Mouse (Mus musculus) spleen, adult 18-20 months (tissue): ENCODE measurements around the gene Cfd.

Experiments used
- DNase-seq, 2 experiments: peaks; one replicate each; pipeline ENCODE4 v3.0.0; 2022; ENCODE audit warnings: mixed read lengths in 2 of 2

Gene Cfd

DNA sequence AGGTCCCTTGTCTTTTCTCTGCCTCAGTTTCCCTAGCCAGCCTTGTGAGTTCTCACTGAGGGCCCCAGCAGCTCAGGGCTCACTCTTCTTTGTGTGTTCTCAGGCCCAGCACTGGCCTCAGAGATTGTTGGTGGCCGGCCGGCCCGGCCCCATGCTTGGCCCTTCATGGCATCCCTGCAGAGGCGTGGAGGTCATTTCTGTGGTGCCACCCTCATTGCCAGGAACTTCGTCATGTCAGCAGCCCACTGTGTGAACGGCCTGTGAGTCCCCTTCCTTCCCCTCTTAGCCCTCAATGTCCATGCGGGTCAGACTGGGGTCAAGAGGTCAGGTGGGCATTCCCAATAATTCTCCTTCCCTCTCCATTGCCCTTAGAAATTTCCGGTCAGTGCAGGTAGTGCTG lies 4.0 kb upstream of the Cfd start:
- no peak for DNase-seq

DNA sequence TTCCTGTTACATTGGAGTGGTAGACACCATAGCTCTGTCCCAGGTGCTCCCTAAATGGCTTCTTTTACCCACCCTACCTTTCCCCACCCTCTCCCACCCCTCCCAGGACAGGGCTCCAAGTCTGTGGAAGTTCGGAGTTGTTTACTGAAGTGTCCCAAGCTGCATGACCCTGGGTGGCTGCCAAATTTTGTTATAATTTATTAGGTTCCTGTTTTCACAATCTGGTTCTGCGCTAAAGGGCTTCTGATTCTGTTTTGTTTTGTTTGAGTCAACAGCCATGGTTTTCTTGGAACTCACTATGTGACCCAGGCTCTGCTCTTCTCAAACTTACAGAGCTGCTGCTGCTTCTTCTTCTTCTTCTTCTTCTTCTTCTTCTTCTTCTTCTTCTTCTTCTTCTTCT lies 1.3 kb upstream of the Cfd start:
- no peak for DNase-seq

DNA sequence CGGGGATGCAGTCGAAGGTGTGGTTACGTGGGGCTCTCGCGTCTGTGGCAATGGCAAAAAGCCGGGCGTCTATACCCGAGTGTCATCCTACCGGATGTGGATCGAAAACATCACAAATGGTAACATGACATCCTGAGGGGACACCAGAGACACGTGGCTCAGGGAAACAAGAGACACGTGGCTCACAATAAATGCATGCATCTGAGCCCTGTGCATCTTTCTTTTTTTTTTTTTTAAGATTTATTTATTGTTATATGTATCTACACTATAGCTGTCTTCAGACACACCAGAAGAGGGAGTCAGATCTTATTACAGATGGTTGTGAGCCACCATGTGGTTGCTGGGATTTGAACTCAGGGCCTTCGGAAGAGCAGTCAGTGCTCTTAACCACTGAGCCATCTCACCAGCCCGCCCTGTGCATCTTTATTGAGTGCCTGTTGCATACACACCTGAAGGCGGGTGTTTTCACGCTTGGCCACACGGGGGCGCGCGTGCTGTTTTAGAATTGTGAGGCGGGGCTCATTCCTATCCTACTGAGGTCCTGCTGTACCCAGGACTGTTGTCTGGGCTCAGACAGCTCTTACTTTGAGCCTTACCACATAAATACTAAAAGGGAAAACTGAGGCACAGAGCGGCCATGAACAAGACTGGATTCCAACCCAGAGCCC lies 1.9 kb downstream of the Cfd start:
- DNase-seq = peak; percentile 64 to 79

DNA sequence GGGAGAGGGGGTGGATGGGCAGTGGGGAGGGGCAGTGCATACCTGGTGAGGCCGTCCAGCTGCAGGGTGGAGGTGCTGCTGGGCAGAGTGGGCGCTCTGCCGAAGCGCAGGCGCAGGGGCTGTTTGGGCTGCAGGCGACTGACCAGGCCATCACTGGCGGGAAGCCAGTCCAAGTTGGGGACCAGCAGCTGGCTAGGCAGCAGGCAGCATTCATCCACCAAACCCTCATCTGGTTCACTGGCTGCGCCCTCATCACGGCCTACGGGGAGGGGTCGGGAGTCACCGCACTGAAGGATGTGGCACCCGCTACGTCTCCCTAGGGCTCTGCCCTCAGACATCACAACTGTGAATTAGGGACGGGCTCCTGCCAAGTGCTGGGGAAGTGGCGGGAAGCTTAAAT lies 5.7 kb downstream of the Cfd start:
- no peak for DNase-seq

DNA sequence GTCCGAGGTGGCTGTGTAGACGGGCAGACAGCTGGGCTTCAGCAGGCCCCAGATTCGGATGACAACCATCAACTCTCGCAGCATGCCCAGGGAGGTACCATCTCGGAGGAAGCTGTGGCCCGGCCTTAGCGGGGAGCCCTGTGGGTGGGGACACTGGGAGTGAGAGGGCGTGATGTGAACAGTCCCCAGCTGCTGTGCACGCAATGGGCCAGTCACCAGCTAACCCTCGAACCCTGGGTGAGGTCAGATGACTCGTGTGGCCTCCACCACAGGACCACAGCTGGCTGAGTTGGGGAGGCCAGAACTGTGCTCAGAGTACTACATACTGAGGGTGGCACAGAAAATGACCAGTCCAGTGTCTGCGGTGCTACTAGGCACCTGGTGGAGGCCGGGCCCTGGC lies 6.2 kb downstream of the Cfd start:
- DNase-seq = no peak

DNA sequence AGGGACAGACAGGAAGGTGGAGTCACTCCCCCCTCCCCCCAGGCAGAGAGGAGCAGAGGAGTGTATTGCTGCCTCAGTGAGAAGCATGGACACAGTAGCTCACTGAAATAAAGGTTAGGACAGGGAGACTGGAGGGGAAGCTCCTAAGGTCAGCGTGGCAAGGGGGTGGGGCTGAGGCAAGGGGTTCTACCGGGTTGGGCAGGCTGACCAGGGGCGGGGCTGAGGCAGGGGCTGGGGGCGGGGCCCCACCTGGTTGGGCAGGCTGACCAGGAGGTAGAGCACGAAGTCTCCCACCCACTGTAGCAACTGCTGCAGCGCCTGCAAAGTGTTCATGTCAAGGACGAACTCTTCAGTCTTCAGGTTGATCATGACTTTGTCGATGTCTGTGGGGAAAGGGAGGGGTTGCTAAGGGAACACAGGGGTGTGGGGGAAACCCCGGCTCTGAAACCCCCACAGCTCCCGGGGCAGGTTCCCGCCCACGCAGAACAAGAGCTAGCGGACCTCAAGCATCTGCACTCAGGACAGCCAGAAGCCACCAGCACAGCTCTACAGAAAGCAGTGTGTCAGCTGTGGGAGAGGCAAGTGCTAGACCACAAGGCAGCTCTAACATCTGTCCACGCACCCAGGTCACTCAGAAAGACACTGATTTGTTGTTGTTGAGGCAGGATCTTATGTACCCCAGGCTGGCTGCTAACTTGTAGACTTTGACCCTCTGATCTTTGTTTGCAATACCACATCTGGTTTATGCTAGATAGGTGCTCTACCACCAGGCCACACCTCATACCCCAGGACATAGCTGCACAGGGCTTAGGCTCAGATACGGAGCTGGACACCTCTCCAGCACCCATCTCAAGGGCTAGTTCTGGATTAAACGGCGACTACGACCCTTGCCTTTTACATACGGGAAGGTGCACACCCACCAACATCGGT lies 6.9 kb downstream of the Cfd start:
- DNase-seq = no peak

DNA sequence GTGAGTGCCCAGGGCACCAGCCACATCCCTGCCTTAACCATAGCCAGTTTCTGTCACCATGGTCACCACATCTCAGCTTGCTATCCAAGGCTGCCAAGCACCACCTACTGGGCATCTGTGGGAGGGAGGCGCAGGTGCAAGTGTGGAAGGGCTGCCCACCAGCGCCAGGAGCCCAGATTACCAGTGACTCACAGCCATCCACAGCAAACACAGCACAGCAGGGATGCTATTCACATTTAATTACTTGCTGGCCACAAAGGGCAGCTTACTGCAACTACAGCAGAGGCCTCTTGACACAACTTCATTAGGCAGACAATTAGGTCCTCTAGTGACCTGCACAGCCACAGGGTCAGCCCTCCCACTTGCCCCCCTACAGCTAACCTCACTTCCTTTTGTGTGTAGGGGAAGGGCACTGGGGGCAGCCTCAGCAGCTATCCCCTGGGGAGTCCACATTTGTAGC lies 10.3 kb downstream of the Cfd start:
- no peak for DNase-seq

DNA sequence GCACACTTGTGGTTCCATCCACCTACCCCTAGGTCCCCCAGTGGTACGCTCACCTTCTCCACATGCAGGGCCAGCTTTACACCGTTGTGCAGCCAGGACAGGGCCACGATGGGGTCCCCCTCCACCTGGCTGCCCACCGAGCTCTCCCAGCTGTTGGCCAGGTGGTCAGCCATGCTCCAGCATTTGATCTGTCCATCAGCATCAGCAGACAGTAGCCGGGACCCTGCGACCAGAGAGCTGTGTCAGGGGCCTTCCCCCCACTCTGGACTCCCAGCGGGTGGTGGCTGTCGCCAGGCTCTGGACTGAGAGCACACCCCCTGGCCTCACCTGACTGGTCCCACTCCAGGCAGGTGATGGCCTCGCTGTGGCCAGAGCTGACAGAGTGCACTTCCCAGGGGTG lies 16.1 kb downstream of the Cfd start:
- no peak for DNase-seq

DNA sequence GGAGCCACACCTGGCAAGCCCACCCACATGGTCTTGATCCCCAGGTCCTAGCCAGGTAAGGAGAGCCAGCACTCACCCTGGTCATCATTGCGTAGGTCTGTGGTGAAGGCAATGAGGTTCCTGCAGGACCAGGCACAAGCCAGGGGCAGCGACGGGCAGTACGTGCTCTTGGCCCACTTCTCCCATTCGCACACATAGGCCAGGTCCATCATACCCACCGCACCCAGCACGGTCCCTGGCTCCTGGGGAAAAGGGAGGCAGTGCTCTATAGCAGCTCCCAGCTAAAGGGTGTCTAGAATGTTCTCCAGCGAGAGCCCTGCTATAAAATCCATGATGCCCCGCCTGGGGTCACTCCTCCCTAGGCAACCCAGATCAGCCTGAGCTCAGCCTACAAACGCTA lies 16.8 kb downstream of the Cfd start:
- no peak for DNase-seq

DNA sequence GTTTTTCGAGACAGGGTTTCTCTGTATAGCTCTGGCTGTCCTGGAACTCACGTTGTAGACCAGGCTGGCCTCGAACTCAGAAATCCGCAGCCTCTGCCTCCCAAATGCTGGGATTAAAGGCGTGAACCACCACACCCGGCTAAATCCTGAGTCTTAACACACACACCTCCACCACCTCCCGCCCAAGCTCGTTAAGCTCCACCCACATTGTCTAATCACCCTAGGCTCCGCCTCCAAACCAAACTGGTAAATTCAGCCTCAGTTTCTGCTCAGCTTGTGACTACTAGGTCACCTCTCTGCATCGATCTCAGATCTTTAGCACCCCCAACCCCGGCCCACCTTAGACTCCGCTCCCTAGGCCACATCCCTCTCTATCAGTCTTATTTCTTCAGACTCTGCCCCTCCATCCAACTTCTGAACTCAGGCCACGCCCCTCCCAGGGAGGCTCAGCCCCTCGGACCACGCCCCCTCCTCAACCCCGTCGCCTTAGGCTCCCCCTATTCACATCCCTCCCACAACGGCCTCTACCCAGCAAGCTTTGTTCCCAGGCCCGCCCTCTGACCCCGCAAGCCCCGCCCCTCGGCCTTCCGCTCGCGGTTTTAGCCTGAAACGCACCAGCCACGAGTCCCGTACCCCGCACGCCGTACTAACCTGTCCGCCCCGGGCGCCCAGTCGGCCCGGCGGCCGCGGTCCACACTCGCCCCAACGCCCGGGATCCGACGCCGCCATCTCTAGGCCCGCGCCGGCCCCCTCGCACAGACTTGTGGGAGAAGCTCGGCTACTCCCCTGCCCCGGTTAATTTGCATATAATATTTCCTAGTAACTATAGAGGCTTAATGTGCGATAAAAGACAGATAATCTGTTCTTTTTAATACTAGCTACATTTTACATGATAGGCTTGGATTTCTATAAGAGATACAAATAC lies 17.8 kb downstream of the Cfd start, which contains the start of gene Med16:
Gene Med16, minus strand, starts transcription at position 757 of the 925 bp plus-strand sequence.
- peak; percentile 96 to 97 for DNase-seq

DNA sequence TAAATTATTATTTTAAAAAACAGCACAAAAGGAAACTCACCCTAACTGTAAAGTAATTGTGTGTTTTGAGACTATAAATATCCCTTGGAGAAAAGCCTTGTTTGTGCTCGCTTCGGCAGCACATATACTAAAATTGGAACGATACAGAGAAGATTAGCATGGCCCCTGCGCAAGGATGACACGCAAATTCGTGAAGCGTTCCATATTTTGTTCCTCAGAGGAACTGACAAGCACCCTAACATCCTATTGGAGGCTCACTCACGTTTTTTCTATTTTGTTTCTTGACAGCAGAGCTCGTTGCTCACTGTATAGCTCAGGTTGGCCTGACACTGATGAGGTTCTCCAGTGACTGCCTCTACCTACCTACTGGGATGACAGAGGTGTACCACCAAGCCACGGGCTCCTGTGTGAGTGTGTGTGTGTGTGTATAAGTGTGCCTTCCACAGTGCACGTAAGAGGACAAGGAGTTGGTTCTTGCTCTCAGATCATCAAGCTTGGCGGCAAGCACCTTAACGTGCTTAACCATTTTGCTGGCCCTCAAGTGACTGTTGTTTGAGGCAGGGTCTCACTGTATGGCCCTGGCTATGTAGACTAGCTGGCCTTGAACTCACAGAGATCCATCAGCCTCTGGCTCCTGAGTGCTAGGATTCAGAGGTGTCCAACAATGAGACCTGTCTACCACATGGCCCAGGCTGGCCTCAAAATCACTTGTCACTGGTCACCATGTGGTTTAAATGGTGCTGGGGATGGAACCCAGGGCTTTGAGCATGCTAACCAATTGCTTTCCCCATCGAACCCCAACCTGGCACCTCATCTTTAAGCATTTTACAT lies 18.7 kb downstream of the Cfd start:
- no peak for DNase-seq

DNA sequence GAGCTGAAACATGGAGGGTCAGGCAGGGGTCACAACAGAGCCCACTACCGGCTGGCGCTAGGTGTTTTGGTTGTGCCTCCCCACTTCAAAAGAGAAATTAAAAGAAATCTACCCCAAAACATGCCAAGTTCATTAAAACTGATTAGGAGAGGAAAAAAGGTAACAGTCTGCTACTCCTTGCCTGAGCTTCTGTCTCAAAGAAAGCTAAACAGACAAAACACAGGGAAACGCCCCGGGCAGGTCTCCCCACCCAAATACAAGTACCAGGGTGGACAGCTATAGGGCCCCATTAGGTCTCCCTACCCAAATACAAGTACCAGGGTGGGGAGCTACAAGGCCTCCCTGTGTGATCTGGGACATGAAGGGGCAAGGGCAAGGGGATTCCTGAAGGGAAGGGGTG lies 19.9 kb downstream of the Cfd start, which contains the start of gene Gm26602:
Gene Gm26602, plus strand, starts transcription at position 301 of the 400 bp plus-strand sequence.
- DNase-seq = no peak

DNA sequence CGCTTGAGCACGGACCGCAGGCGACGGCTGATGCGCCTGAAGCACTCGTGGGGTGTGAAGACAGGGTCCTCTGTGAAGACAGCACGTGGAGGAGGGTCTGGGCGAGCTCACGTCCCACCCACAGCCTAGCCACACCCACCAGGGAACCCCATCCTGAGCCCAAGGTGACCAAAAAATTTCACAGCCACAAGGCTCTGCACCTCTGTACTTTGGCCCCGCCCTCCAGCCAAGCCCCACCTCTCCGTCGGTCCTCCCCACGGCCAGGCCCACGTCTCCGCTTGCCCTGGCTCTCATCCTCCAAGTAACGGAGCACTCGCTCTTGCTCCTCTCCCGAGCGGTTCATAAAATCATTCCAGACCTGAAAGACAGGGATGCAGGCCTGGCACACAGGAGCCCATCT lies 21.8 kb downstream of the Cfd start:
- no peak for DNase-seq

DNA sequence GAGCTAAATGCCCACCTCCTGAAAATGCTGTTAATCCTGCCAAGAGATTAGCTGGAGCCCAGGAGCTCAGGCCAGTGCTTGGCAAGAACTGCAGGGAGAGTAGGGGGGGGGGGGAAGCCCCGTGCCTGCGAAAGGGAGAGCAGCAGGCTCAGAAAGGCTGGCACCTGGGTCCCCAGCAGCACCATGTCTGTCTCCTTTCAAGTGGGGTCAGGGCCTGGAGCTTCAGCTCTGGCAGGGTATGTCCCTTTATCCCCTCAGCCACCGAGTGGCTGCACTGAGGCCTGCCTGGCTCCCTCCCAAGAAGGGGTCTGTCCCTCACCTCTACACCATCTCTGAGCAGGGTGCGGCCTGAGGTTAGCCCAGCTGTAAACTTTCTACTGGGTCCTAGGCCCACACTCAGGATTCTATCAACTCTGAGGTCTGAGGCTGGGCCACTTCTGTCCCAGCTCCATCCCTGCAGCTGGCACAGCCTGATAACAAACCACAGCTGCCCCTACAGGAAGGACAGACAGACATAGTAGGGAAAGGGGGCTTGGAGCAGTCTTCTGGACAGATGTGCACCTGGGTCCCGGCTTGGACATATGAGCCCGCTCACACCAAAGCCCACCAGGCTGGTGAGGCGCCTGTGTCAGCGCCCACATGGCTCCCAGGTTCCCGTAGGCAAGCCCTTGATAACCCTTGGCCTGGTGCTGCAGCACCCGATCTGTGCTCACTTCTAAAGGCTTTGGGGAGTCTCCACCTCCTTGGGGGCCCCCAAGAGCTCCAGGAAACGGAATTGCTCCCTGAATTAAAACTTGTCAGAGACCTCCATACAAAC lies 23.7 kb downstream of the Cfd start:
- DNase-seq = no peak

DNA sequence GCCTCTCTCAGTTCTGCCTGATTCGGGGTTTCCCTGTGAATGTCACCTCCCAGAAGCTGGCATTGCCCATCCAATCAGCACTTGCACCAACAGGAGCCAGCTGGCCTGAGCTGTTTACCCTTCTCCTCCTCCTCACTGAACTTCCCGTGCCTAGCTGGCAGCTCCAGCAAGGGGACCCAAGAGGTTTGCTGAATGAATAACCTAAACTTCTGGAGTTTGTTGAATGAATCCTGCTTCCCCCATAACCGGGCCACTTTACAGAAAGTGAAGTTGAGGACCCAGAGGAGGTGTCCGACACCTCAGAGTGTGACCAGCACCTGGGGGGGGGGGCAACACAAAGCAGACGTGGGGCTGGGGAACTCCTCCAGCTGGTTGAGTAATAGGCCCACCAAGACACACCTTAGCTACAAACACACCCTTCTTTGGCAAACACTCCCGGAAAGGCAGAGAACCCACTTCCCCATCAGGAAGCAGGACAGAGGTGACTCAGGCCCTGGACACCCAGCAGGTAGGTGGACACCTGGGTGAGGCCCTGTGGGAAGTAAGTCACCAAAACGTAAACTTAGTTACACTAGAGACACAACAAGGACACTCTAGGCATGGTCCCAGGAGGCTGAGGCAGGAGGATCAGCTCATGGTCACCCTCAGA lies 24.4 kb downstream of the Cfd start:
- DNase-seq = no peak

DNA sequence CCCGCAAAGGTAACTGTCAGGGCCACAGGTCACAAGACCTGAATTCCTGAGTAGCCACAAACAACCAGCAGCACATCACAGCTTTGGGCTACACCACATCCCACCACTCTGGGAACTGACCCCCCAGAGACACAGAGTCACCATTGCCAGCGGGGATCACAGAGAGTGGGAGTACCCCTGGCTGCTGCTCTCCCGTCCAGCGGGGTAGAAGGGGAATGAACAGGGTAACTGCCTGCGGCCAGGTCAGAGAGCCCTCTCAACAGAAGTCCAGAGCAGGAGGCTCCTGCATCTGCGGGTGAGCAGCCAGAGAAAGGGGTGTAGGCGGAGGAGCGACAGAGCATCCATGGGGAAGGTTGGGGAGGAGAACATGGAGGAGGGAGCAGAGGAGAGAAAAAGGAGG lies 25.4 kb downstream of the Cfd start:
- no peak for DNase-seq

DNA sequence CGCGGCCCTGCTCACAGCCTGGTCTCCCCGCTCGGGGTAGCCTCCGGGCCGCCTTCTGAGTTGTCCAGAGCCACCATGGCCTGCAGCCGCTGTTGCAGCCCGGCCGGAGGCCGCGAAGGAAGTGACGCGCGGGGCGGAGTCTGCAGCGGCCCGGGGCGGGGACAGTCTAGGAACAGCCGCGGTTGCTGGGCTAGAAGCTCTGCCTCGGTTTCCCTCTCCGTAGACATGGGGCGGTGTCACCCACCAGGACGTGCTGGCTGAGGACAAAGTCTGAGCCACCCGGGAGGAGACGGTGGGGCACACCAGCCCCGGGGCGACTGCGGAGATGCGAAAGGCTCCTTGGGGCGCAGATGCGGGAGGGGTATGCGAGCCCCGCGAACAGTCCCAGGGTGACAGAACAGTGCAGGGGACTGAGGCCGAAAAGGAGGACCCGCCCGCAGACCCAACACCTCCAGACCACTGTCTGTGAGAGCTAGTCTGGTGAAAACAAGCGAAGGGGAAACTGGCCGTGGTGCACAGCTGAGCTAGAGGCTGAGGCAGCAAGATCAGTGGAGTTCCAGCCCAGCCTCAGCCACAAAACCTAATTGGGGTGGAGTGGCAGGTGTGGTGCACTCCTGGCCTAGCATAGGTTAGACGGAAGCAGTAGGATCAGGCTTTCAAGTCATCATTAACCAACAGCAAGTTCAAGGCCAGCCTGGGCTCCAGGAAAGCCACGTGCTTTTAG lies 26.3 kb downstream of the Cfd start, which contains the start of gene Kiss1r:
Gene Kiss1r, plus strand, starts transcription at position 164 of the 724 bp plus-strand sequence.
- DNase-seq = peak; percentile 78 to 92

DNA sequence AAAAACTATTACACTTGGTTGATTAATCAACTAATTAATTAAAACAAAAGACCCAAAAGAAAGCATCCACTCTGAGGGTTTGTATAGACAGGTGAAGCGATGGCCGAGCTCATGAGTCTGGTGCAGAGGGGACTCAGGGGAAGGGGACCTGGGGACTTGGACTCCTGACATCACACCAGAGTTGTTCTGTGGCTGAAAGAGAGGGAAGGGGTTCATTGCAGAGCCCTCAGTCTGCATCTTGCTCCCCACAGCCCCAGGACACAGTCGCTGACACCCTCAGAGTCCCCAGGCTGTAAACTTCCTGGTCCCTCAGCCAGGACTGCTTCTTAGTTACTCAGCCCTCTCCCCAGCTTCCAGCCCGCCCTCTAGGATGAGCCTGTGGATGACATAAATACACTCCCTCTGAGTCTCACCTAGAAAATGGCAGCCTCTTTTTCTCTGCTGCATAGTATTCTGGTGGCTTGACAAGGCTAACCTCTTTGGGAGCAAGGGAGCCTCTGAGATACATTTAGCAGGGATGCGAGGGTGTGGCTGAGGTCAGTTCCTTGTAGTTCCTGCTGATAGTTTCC lies 27.0 kb downstream of the Cfd start:
- no peak for DNase-seq
